Mouse (Mus musculus): Measurements from ENCODE around the gene Atp6v0a2.

The Atp6v0a2 gene

GRCm38 (mm10) chr5:124637836-124638235 lies 9.5 kb downstream of the Atp6v0a2 start:
- no peak for DNase-seq

GRCm38 (mm10) chr5:124713741-124714140 lies 85.4 kb downstream of the Atp6v0a2 start:
- DNase-seq, result peak; percentile 87

GRCm38 (mm10) chr5:124715135-124715534 lies 86.8 kb downstream of the Atp6v0a2 start:
- peak; percentile 97 for DNase-seq

- peak; percentile 77 for DNase-seq
Observed at GRCm38 (mm10) chr5:124717969-124718368, 89.6 kb downstream of the Atp6v0a2 start.

GRCm38 (mm10) chr5:124718396-124718795 lies 90.0 kb downstream of the Atp6v0a2 start:
- peak; percentile 60 for DNase-seq

- peak; percentile 55 for DNase-seq
Observed at GRCm38 (mm10) chr5:124723125-124723524, 94.7 kb downstream of the Atp6v0a2 start.

GRCm38 (mm10) chr5:124724997-124725396 lies 96.6 kb downstream of the Atp6v0a2 start, which contains the start of gene Dnah10:
TSS of gene Dnah10 (plus strand) at chr5:124725085.
- peak; percentile 85 for DNase-seq

- peak; percentile 79 for DNase-seq
Observed at GRCm38 (mm10) chr5:124729662-124730206, 101.4 kb downstream of the Atp6v0a2 start.

- no peak for DNase-seq
Observed at GRCm38 (mm10) chr5:124733961-124734360, 105.6 kb downstream of the Atp6v0a2 start.

GRCm38 (mm10) chr5:124741898-124742599 lies 113.7 kb downstream of the Atp6v0a2 start:
- peak; percentile 83 for DNase-seq

- peak; percentile 80 for DNase-seq
Observed at GRCm38 (mm10) chr5:124743841-124744240, 115.5 kb downstream of the Atp6v0a2 start.

- peak; percentile 52 for DNase-seq
Observed at GRCm38 (mm10) chr5:124746220-124746619, 117.8 kb downstream of the Atp6v0a2 start.

GRCm38 (mm10) chr5:124748296-124748695 lies 119.9 kb downstream of the Atp6v0a2 start:
- DNase-seq, result peak; percentile 78

- no peak for DNase-seq
Observed at GRCm38 (mm10) chr5:124751656-124752055, 123.3 kb downstream of the Atp6v0a2 start.

GRCm38 (mm10) chr5:124761011-124761410 lies 132.6 kb downstream of the Atp6v0a2 start:
- no peak for DNase-seq

- DNase-seq, result no peak
Observed at GRCm38 (mm10) chr5:124761787-124762186, 133.4 kb downstream of the Atp6v0a2 start.
